Mouse (Mus musculus) forebrain, embryonic 16.5 days (tissue): ENCODE results near the gene M6pr. TPM values are rescaled to one million over a fixed set of nuclear protein-coding genes. Genes with fewer than 3 reads are reported as not detected.

ENCODE experiments used
- ATAC-seq: fragments of 200-750 bp; cut with Nextera tagmentation; 2 replicates; pipeline ENCODE4 v1.8.0; 2017; ENCODE audit warnings: mild to moderate bottlenecking, moderate library complexity
- H3K27ac ChIP-seq: fragments of 300-500 bp; sonication (generic); 2 replicates; pipeline ENCODE4 v1.5.1; 2014; ENCODE audit warnings: low read length, control low read depth
- H3K27me3 ChIP-seq: fragments of 300-500 bp; sonication (generic); replicated peaks from 2 replicates; pipeline ENCODE4 v1.6.1; 2014; ENCODE audit warnings: low read length; ENCODE audit not compliant: control insufficient read depth, insufficient read depth
- H3K36me3 ChIP-seq: fragments of 300-500 bp; sonication (generic); 2 replicates; pipeline ENCODE4 v1.6.1; 2014; ENCODE audit not compliant: control insufficient read depth, insufficient read depth
- H3K4me1 ChIP-seq: fragments of 300-500 bp; sonication (generic); replicated peaks from 2 replicates; pipeline ENCODE4 v1.6.1; 2014; ENCODE audit warnings: low read length; ENCODE audit not compliant: control insufficient read depth, insufficient read depth
- H3K4me2 ChIP-seq: fragments of 300-500 bp; sonication (generic); 2 replicates; pipeline ENCODE4 v1.6.1; 2014; ENCODE audit warnings: mild to moderate bottlenecking, low read length, control low read depth
- H3K4me3 ChIP-seq: fragments of 300-500 bp; sonication (generic); replicated peaks from 2 replicates; pipeline ENCODE4 v1.5.1; 2014; ENCODE audit warnings: mild to moderate bottlenecking, low read length, control low read depth
- H3K9ac ChIP-seq: fragments of 300-500 bp; sonication (generic); replicated peaks from 2 replicates; pipeline ENCODE4 v1.6.1; 2014; ENCODE audit warnings: low read depth, low read length, control low read depth
- H3K9me3 ChIP-seq: fragments of 300-500 bp; sonication (generic); 2 replicates; pipeline ENCODE4 v1.6.1; 2016; ENCODE audit warnings: low read length; ENCODE audit not compliant: control insufficient read depth
- WGBS: fragments of 180-500 bp; shearing (Covaris S2); extraction: QIAGEN DNeasy Blood & Tissue Kit; methylation state at CpG from one replicate; pipeline ENCODE4 v1.1.7; 2014; 5-methylcytosine and 5-hydroxymethylcytosine counted together
- polyA plus RNA-seq: library from polyadenylated mRNA; unstranded; fragments of >200 nt; fragmentation: Nextera tagmentation; extraction: Ambion mirVana; gene quantifications from 2 replicates; pipeline ENCODE4 v1.2.1, GENCODE M21; 2015

M6pr gene
- polyA plus RNA-seq, 1 experiment from 2014 or later: 57.0 TPM

DNA sequence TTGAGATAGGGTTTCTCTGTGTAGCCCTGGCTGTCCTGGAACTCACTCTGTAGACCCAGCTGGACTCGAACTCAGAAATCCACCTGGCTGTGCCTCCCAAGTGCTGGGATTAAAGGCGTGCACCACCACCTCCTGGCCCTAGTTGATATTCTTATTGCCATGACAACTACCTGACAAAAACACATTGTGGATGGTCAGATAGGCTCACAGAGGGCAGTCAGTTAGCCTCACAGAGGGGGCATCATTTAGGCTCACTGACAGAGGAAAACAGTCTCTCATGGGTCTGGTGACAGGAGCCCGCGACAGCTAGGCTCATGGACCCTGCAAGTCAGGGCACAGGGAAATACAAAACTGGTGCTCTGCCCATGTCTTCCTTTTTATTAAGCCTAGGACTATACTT is 24.2 kb upstream of the M6pr start:
- Histone ChIP-seq H3K4me1 (no peaks in the 10 kb centered on the region), H3K4me2 (no peak overlapping the region), H3K9ac (no peak overlapping the region), H3K27ac (no peak overlapping the region), H3K36me3 (no peaks in the 10 kb centered on the region), H3K4me3 (no peak overlapping the region), H3K27me3 (no peaks in the 10 kb centered on the region), H3K9me3 (no peaks in the 10 kb centered on the region)
- 91% methylated on average over 4 of the region's 4 CpGs for WGBS
- no peak for ATAC-seq

GRCm38 (mm10) chr6:122284823-122285222 is 23.7 kb upstream of the M6pr start:
- Histone ChIP-seq H3K4me2 (no peak overlapping the region), H3K9ac (no peak overlapping the region), H3K9me3 (no peaks in the 10 kb centered on the region), H3K4me1 (no peaks in the 10 kb centered on the region), H3K4me3 (no peak overlapping the region), H3K27ac (no peak overlapping the region), H3K27me3 (no peaks in the 10 kb centered on the region), H3K36me3 (no peaks in the 10 kb centered on the region)
- ATAC-seq: no peak
- 76% methylated on average over 1 of the region's 1 CpGs for WGBS

GRCm38 (mm10) chr6:122288263-122288662 is 20.3 kb upstream of the M6pr start:
- Histone ChIP-seq H3K4me2 (no peak overlapping the region), H3K4me3 (no peak overlapping the region), H3K27ac (no peak overlapping the region), H3K27me3 (no peaks in the 10 kb centered on the region), H3K4me1 (0 out of 2 replicates have a peak, but pooled peaks cover 2% of the 10 kb centered on the region), H3K36me3 (no peaks in the 10 kb centered on the region), H3K9me3 (no peaks in the 10 kb centered on the region), H3K9ac (no peak overlapping the region)
- 68% methylated on average over 1 of the region's 1 CpGs for WGBS
- no peak for ATAC-seq

- WGBS: 69% methylated on average over 1 of the region's 1 CpGs
- H3K9ac ChIP-seq: no peak overlapping the region
- no peak for ATAC-seq
Measured at GRCm38 (mm10) chr6:122289313-122289712, 19.2 kb upstream of the M6pr start.

GRCm38 (mm10) chr6:122290253-122290652 is 18.3 kb upstream of the M6pr start:
- no peak for ATAC-seq
- H3K9me3 ChIP-seq: no peaks in the 10 kb centered on the region
- no peak overlapping the region for H3K4me2 ChIP-seq
- H3K4me1 ChIP-seq: 0 out of 2 replicates have a peak, but pooled peaks cover 2% of the 10 kb centered on the region
- no peaks in the 10 kb centered on the region for H3K27me3 ChIP-seq
- no peak overlapping the region for H3K9ac ChIP-seq
- H3K27ac ChIP-seq: no peak overlapping the region
- 69% methylated on average over 3 of the region's 3 CpGs for WGBS
- no peak overlapping the region for H3K4me3 ChIP-seq
- no peaks in the 10 kb centered on the region for H3K36me3 ChIP-seq

More at GRCm38 (mm10) chr6:122289313-122289712, 19.2 kb upstream of the M6pr start:
- no peaks in the 10 kb centered on the region for H3K27me3 ChIP-seq
- 0 out of 2 replicates have a peak, but pooled peaks cover 2% of the 10 kb centered on the region for H3K4me1 ChIP-seq
- H3K4me3 ChIP-seq: no peak overlapping the region
- H3K36me3 ChIP-seq: no peaks in the 10 kb centered on the region
- no peak overlapping the region for H3K4me2 ChIP-seq
- H3K27ac ChIP-seq: no peak overlapping the region
- no peaks in the 10 kb centered on the region for H3K9me3 ChIP-seq

DNA sequence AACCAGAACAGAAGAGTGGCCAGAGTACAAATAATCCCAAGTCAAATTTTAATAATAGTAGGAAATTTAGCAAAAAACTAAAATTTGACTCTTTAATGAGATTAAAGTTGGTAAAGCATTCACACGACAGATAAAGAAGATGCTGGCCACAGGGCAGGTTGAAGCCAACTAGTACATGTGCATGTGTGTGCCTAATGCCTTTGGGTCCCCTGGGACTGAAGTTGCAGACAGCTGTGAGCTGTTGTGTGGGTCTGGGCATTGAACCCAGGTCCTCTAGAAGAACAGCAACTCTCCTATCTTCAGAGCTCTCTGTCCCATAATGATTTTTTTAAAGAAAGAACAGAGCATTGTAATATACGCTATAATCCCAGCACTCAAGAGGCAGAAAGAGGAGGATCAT is 17.3 kb upstream of the M6pr start:
- no peak for ATAC-seq
- Histone ChIP-seq H3K9me3 (no peaks in the 10 kb centered on the region), H3K27me3 (no peaks in the 10 kb centered on the region), H3K4me1 (0 out of 2 replicates have a peak, but pooled peaks cover 4% of the 10 kb centered on the region), H3K4me2 (no peak overlapping the region), H3K9ac (no peak overlapping the region), H3K4me3 (no peak overlapping the region), H3K36me3 (no peaks in the 10 kb centered on the region), H3K27ac (no peak overlapping the region)
- 73% methylated on average over 2 of the region's 2 CpGs for WGBS

DNA sequence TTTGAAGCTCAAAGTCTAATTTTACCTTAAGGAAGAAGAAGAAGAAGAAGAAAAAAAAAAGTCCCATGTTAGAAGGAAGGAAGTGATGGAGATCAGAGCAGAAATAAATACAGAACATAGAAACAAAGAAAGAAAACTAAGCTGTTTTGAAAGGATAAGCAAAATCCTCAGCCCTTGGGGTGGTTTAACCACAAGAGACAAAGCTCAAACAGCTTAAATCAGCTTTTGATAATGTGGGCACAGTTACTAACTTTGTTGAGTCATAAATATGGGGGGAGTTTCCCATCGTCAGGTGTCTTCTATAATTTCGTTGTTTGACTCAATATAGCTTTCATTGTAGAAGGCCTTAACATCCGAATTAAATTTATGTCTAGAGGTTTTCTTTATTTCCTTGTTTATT is 16.8 kb upstream of the M6pr start:
- Histone ChIP-seq H3K9ac (no peak overlapping the region), H3K9me3 (no peaks in the 10 kb centered on the region), H3K4me3 (no peak overlapping the region), H3K4me1 (peaks cover 5% of the 10 kb centered on the region; the same call in 1 of the 2 replicates), H3K4me2 (no peak overlapping the region), H3K36me3 (no peaks in the 10 kb centered on the region), H3K27me3 (no peaks in the 10 kb centered on the region), H3K27ac (no peak overlapping the region)
- 75% methylated on average over 3 of the region's 3 CpGs for WGBS
- no peak for ATAC-seq

GRCm38 (mm10) chr6:122292184-122292583 is 16.3 kb upstream of the M6pr start:
- WGBS: 32% methylated on average over 2 of the region's 2 CpGs

DNA sequence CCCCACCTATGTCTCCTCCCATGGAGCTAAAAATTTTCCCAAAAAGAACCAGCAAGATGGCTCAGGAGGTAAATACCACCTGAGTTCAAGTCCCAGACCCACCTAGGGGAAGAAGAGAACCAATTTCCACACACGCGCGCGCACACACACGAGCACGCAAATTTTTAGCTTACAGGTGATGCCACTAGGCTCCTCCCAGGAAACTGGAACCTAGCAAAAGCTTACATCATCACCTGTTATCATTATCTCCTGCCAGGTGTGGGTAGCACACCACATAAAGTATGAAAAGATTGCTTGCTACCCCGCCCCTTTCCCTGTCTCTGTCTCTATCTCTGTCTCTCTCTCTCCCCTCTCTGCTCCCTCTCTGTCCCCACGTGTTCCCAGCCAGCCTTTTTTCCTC is 15.4 kb upstream of the M6pr start:
- no peaks in the 10 kb centered on the region for H3K27me3 ChIP-seq
- no peaks in the 10 kb centered on the region for H3K36me3 ChIP-seq
- no peak overlapping the region for H3K4me2 ChIP-seq
- peaks cover 10% of the 10 kb centered on the region; the same call in 1 of the 2 replicates for H3K4me1 ChIP-seq
- no peak overlapping the region for H3K27ac ChIP-seq
- 91% methylated on average over 8 of the region's 8 CpGs for WGBS
- no peaks in the 10 kb centered on the region for H3K9me3 ChIP-seq
- H3K9ac ChIP-seq: no peak overlapping the region
- no peak for ATAC-seq
- H3K4me3 ChIP-seq: no peak overlapping the region

More at GRCm38 (mm10) chr6:122292184-122292583, 16.3 kb upstream of the M6pr start:
- H3K9me3 ChIP-seq: no peaks in the 10 kb centered on the region
- H3K4me3 ChIP-seq: no peak overlapping the region
- peaks cover 8% of the 10 kb centered on the region; the same call in 1 of the 2 replicates for H3K4me1 ChIP-seq
- H3K27ac ChIP-seq: no peak overlapping the region
- H3K36me3 ChIP-seq: no peaks in the 10 kb centered on the region
- H3K4me2 ChIP-seq: no peak overlapping the region
- H3K27me3 ChIP-seq: no peaks in the 10 kb centered on the region
- no peak for ATAC-seq
- H3K9ac ChIP-seq: no peak overlapping the region

DNA sequence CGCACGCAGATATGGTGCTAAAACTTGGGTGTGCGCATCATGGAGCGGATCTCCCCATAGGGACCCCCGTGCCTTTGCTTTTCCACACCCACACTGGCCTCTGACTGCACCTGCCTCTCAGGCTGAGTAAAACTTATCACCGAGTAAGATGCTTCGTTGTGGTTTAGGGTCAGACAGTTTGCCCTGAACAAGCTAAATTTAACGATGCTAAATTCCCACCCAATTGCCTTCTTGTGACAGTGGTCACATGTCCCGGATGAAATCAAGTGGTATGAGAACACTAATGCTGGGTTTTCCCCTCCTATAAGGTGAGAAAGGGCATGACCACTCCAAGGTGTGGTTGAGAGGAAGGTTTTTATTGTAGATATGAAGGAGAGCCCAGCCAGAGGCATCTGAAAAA is 14.7 kb upstream of the M6pr start:
- Histone ChIP-seq H3K27ac (no peak overlapping the region), H3K36me3 (no peaks in the 10 kb centered on the region), H3K9ac (no peak overlapping the region), H3K4me1 (peaks cover 10% of the 10 kb centered on the region; the same call in 1 of the 2 replicates), H3K4me3 (no peak overlapping the region), H3K9me3 (no peaks in the 10 kb centered on the region), H3K4me2 (no peak overlapping the region), H3K27me3 (no peaks in the 10 kb centered on the region)
- ATAC-seq: no peak
- 90% methylated on average over 9 of the region's 9 CpGs for WGBS
